8 mouse cellular contexts compared by ENCODE assay signal in the genomic region with DNA sequence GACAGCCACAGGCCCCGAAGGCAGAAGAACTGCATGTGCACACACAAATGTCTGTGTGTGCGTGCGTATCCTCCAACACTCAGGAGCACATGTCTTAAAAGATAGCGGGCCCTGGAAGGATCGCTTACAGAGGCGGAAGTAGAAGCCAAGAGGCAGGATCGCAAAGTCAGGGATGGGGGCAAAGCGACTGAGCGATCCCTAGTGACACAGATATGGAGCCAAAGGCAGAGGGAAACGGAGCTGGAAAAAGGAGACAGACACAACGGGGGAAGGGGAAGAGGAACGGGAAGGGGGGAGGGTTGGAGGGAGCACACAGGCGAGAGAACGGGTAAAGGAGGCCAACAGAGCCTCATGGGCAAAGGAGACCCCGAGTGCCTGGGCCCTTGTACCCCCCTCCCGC.
DNase-seq lines count a peak whose midpoint lies in the region; ATAC-seq and TF ChIP-seq lines count a peak whose summit lies in the region.
"Had no signal": no experiment of that assay in that cellular context is flagged by ENCODE, and none has a peak within 500 bp of the region (broad histone marks: within the 10 kb centered on the region; RNA-seq: fewer than 3 reads in every experiment).

No protein-coding gene starts in this region.

- no peak overlapping the region for H3K9ac ChIP-seq in lung, postnatal 0 days (replicated peaks; ENCODE audit: low read depth)
- peak overlapping the region; percentile 68 for H3K9ac ChIP-seq in forebrain, embryonic 13.5 days
- H3K9ac ChIP-seq in limb, embryonic 13.5 days, result no peak overlapping the region
- no peak overlapping the region for H3K9ac ChIP-seq in stomach, postnatal 0 days (ENCODE audit: low read length)

- no peak for TF ChIP-seq EP300 in lung, postnatal 0 days (IDR thresholded peaks at IDR 0.05)
- TF ChIP-seq EP300 in stomach, postnatal 0 days (optimal IDR thresholded peaks at IDR 0.05), result no peak

- peaks cover 40% of the 10 kb centered on the region for H3K27me3 ChIP-seq in lung, postnatal 0 days (replicated peaks; ENCODE audit: insufficient read depth, low read length)
- H3K27me3 ChIP-seq in forebrain, embryonic 13.5 days, result peaks cover 60% of the 10 kb centered on the region
- peaks cover 99% of the 10 kb centered on the region for H3K27me3 ChIP-seq in limb, embryonic 13.5 days
- H3K27me3 ChIP-seq in stomach, postnatal 0 days (ENCODE audit: control insufficient read depth, insufficient read depth, low read length), result peaks cover 8% of the 10 kb centered on the region; the same call in 1 of the 2 replicates

- TF ChIP-seq CTCF in lung, postnatal 0 days (IDR thresholded peaks at IDR 0.05), result no peak
- TF ChIP-seq CTCF in stomach, postnatal 0 days (IDR thresholded peaks at IDR 0.05; ENCODE audit: low read depth), result no peak

- no peaks in the 10 kb centered on the region for H3K4me1 ChIP-seq in lung, postnatal 0 days (ENCODE audit: insufficient read depth, low read depth, low read length)
- H3K4me1 ChIP-seq in forebrain, embryonic 13.5 days, result peaks cover 50% of the 10 kb centered on the region
- H3K4me1 ChIP-seq in limb, embryonic 13.5 days, result 0 out of 2 replicates have a peak, but pooled peaks cover 3% of the 10 kb centered on the region
- no peaks in the 10 kb centered on the region for H3K4me1 ChIP-seq in stomach, postnatal 0 days (replicated peaks; ENCODE audit: control insufficient read depth, insufficient read depth)

- H3K9me3 ChIP-seq in lung, postnatal 0 days (ENCODE audit: low read length), result no peaks in the 10 kb centered on the region
- no peaks in the 10 kb centered on the region for H3K9me3 ChIP-seq in forebrain, embryonic 13.5 days (replicated peaks)
- H3K9me3 ChIP-seq in limb, embryonic 13.5 days, result no peaks in the 10 kb centered on the region
- no peaks in the 10 kb centered on the region for H3K9me3 ChIP-seq in stomach, postnatal 0 days (ENCODE audit: control insufficient read depth, low read length)

- WGBS in lung, postnatal 0 days, result 1% methylated on average over 13 of the region's 16 CpGs
- 10% methylated on average over 15 of the region's 16 CpGs for WGBS in forebrain, embryonic 13.5 days
- 4% methylated on average over 16 of the region's 16 CpGs for WGBS in limb, embryonic 13.5 days
- 9% methylated on average over 12 of the region's 16 CpGs for WGBS in stomach, postnatal 0 days

- DNase-seq in lung, postnatal 0 days (ENCODE audit: low spot score), result no peak
- DNase-seq in lung, postnatal 36 days, result no peak
- no peak for DNase-seq in stomach, postnatal 0 days (ENCODE audit: low spot score)
- DNase-seq in thymus, postnatal 25 days, result no peak
- no peak for DNase-seq in cerebellum, postnatal 25 days
- DNase-seq: gastrocnemius, adult 2 months had no signal

- no peaks in the 10 kb centered on the region for H3K36me3 ChIP-seq in lung, postnatal 0 days (ENCODE audit: insufficient read depth, low read length)
- no peaks in the 10 kb centered on the region for H3K36me3 ChIP-seq in forebrain, embryonic 13.5 days (ENCODE audit: poor library complexity, severe bottlenecking)
- no peaks in the 10 kb centered on the region for H3K36me3 ChIP-seq in limb, embryonic 13.5 days
- H3K36me3 ChIP-seq in stomach, postnatal 0 days (ENCODE audit: control insufficient read depth, insufficient read depth, low read length), result no peaks in the 10 kb centered on the region

- no peak for ATAC-seq in lung, postnatal 0 days
- 0 out of 2 replicates have a peak, but pooled peaks have one; percentile 11 for ATAC-seq in forebrain, embryonic 13.5 days
- ATAC-seq in limb, embryonic 13.5 days (ENCODE audit: low FRiP score, low read depth), result no peak
- no peak for ATAC-seq in stomach, postnatal 0 days (ENCODE audit: low FRiP score, low TSS enrichment)

- H3K4me2 ChIP-seq in lung, postnatal 0 days (replicated peaks; ENCODE audit: low read depth, low read length), result peak overlapping the region; percentile 4; the same call in 1 of the 2 replicates
- H3K4me2 ChIP-seq in forebrain, embryonic 13.5 days, result peak overlapping the region; percentile 68
- peak overlapping the region; percentile 63 for H3K4me2 ChIP-seq in limb, embryonic 13.5 days (replicated peaks)
- H3K4me2 ChIP-seq in stomach, postnatal 0 days (replicated peaks; ENCODE audit: low read depth), result peak overlapping the region; percentile 43; the same call in 1 of the 2 replicates

- no peak overlapping the region for H3K4me3 ChIP-seq in lung, postnatal 0 days (ENCODE audit: low read depth, low read length)
- H3K4me3 ChIP-seq in forebrain, embryonic 13.5 days, result peak overlapping the region; percentile 38
- peak overlapping the region; percentile 39 for H3K4me3 ChIP-seq in limb, embryonic 13.5 days
- H3K4me3 ChIP-seq in stomach, postnatal 0 days (ENCODE audit: low read depth, low read length), result no peak overlapping the region
- H3K4me3 ChIP-seq: gastrocnemius, adult 2 months had no signal

- H3K27ac ChIP-seq in lung, postnatal 0 days (ENCODE audit: low read length), result no peak overlapping the region
- H3K27ac ChIP-seq in forebrain, embryonic 13.5 days, result no peak overlapping the region
- no peak overlapping the region for H3K27ac ChIP-seq in limb, embryonic 13.5 days
- no peak overlapping the region for H3K27ac ChIP-seq in stomach, postnatal 0 days (replicated peaks)
- H3K27ac ChIP-seq: gastrocnemius, adult 2 months had no signal

Comparison
In these comparisons a context has a peak if more than half of its experiments do, and no peak if none do; other contexts are left out.
1. H3K4me2 ChIP-seq: peak in every context shown above with its lines; median percentile 68 in forebrain, embryonic 13.5 days; 63 in limb, embryonic 13.5 days; 43 in stomach, postnatal 0 days; 4 in lung, postnatal 0 days.
2. H3K4me3 ChIP-seq: peak in forebrain, embryonic 13.5 days (single experiment) and limb, embryonic 13.5 days (single experiment); none in lung, postnatal 0 days (single experiment) and stomach, postnatal 0 days (single experiment).